Mouse (Mus musculus) MN1 (cell line): ENCODE data around the gene Ugt1a7c.

Source experiments
- DNase-seq: peaks from one replicate; pipeline ENCODE4 v3.0.0-alpha.2; 2016; ENCODE audit warnings: low spot score

The Ugt1a7c gene

GRCm38 (mm10) chr1:88240579-88240978 lies 145.7 kb downstream of the Ugt1a7c start:
- no peak for DNase-seq

DNA sequence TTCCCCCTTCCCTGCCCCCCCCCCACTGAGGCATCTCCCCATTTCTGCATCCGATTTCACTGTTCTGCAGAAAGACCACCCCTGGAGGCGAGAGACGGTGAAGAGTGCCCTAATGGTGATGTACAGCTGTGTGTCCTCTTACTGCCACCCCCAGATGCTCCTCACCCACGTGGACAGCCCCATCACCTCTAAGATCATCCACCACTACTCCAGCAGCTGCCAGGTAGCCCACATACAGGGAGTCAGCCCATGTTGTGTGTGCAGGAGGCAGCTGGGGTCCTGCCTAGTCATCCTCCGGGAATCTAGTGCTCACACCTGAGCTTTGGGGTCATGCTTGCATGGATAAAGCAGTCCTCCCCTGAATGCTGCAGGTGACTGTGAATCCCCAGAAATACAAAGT lies 149.0 kb downstream of the Ugt1a7c start:
- DNase-seq: no peak

DNA sequence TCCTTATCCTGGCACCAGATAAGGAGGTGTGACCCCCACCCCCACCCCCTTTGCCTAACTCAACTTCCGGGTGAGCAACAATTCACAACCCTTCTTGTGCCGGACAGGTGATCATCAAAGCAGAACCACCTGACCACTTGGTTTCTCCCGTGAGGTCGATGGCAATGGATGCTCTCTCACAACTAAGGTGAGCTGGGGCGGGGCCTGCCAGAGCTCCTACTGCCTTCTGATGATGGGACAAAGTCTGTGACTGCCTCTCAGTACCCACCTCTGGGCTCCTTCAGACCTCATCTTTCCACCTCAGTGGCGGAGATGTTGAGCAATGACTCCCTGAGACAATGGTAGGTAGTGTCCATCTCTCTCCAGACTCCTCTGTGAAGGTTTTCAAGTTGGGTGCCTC lies 151.0 kb downstream of the Ugt1a7c start:
- no peak for DNase-seq

DNA sequence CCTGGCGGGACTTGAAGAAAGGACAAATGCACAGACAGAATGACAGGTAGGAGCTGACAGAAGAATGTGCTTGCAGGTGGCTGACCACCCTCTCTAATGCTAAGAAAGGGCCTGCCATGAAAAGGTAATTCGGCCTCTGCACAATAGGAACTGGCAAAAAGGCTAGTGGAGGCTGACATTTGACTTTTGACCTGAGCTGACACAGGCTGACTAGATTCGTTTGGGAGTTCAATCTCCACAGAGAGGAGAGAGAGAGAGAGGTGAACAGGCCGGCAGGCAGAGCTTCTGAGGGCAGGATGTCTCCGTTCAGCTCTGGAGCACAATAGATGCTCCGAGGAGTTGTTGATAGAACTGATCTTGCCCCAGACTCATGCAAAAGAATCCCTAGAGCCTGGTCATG lies 151.5 kb downstream of the Ugt1a7c start:
- no peak for DNase-seq

DNA sequence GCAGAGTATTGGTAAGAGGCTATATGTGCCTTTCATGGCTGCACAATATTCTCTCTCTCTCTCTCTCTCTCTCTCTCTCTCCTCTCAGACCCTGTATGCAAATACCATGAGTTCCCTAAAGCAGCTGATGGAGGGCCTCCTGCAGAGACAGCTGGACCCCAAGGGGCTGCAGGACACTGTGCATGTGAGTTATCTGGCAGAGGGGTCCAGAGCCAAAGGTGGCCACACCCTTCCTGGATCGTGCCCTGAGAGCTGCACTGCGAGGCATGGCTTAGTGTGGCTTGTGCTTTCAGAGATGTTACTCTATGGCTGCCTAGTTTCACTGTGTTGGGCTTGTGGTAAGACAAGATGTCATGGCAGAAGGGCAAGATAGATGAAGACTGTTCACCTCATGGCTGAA lies 152.8 kb downstream of the Ugt1a7c start:
- DNase-seq: no peak

DNA sequence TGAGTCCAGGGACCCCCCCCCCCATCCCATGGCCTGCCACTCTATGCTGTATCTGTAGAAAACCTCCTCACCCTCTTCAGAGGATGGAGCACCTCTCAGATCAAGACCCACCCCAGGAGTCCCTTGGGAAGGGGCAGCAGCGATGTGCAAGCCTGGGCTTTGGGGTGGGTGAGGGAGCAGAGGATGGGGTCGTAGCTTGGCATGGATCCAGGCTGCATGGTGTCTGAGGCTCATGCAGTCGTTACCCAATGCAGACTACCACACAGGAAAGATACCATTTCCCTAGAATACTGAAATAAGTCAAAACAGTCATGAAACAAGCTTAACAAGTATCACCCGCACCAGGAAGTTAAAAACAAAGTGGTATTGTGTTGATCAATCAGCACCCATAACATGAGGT lies 153.8 kb downstream of the Ugt1a7c start:
- DNase-seq: no peak

DNA sequence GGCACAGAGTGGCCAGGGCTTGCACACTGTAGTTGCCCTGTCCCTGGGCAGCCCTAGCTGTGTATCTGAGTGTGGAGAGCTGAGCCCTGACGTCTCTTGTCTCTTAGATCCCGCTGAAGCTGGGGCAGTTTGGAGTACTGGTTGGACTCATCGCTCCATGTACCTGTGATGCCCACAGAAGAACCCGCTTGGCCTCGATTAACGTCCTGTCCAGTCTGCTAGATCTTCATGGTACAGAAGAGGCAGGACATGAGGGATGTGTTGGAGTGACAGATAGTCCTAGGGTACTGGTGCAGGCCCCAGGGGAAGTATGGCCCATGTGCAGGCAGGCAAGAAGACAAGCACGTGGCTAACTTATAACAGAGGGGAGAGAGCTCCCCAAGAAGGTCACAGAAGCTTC lies 154.7 kb downstream of the Ugt1a7c start:
- DNase-seq: no peak

- no peak for DNase-seq
Observed at GRCm38 (mm10) chr1:88250023-88250422, 155.2 kb downstream of the Ugt1a7c start.

- no peak for DNase-seq
Observed at GRCm38 (mm10) chr1:88253106-88253505, 158.2 kb downstream of the Ugt1a7c start.

DNA sequence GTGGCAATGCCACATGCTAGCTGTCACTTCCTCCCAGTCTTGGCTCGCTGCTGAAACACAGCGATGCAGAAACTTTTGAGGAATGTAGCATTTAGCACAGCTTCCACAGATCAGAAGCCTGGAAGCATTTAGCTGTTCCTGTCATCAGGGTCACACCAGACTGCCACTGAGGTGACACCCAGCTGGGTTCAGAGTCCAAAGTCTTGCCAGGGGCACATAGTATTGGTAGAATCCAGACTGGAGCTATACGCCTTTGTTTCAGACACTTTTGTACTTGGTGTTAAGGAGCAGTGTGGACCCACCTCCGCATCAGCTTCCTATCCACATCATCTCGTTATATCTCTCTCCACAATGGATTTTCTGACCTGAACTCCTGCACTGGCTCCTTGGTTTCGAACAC lies 158.7 kb downstream of the Ugt1a7c start:
- no peak for DNase-seq

GRCm38 (mm10) chr1:88254793-88255465 lies 160.1 kb downstream of the Ugt1a7c start:
- peak; percentile 63 for DNase-seq

- DNase-seq: no peak
Observed at GRCm38 (mm10) chr1:88255466-88255857, 160.6 kb downstream of the Ugt1a7c start.

- no peak for DNase-seq
Observed at GRCm38 (mm10) chr1:88255989-88256754, 161.3 kb downstream of the Ugt1a7c start.

DNA sequence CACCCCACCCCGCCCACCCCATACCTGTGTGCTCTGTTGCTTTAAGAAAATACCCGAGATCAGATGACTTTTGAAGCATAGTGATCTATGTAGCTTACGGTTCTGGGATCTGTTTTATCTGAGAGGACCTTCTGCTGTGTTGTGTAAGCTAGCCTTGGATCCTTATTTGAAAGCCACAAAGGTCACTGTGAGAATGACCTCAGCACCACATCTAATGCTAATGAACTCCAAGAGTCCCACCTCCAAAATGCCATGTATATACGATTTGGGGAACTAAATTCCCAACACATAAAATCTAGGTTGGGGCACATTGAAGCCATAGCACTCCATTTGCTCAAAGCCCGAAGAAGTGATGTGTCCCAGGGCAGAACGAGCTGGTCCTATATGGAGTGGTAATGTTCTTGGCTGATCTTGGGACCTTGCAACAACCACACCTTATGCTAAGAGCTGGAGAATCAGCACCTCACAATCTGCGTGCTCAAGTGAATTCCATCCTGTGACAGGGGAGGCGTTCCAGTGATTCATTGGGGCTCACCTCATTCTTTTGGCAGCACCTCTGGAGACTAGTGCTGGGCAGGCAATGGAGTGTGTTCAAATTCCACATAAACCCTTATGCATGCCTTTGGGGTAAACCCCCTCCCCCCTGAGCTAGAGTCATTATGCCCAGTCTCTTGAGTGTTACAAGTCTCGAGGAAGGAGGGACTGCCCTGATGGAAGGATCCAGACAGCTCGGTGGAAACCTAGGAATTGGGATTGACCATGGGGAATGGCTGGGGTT lies 162.2 kb downstream of the Ugt1a7c start:
- no peak for DNase-seq

GRCm38 (mm10) chr1:88257681-88258080 lies 162.8 kb downstream of the Ugt1a7c start:
- DNase-seq: no peak

- no peak for DNase-seq
Observed at GRCm38 (mm10) chr1:88258361-88258760, 163.5 kb downstream of the Ugt1a7c start.

GRCm38 (mm10) chr1:88258881-88259642 lies 164.2 kb downstream of the Ugt1a7c start:
- no peak for DNase-seq

DNA sequence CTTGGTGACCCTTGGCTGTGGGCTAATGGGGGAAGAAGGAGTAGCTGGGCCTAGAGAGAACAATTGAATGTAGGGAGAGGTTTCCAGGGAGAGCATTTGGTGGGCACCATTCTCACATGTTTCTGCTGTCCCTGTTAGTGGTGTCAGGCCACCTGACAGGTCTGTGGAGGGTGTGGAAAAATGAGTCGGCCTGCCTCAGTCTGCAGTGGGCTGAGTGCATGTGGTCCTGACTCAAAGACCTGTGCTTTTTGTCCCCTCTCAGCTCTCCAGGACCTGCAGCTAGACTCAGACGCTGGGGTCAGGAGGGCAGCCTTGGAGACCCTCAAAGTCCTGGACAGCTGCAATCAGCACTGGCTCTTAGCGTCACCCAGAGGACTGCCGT lies 164.8 kb downstream of the Ugt1a7c start:
- no peak for DNase-seq

- peak; percentile 77 for DNase-seq
Observed at GRCm38 (mm10) chr1:88260114-88260513, 165.3 kb downstream of the Ugt1a7c start.

- no peak for DNase-seq
Observed at GRCm38 (mm10) chr1:88260604-88261377, 165.9 kb downstream of the Ugt1a7c start.

GRCm38 (mm10) chr1:88261706-88262105 lies 166.8 kb downstream of the Ugt1a7c start:
- no peak for DNase-seq
